Mouse (Mus musculus) heart, postnatal 0 days (tissue): Measurements from ENCODE around the gene Mier2.

ENCODE experiments used
- CTCF ChIP-seq: IDR thresholded peaks from 2 replicates; pipeline ENCODE4 v1.5.1; 2016; ENCODE audit warnings: antibody characterized with exemption, control low read depth, low read depth
- EP300 ChIP-seq: IDR thresholded peaks from 2 replicates; pipeline ENCODE4 v1.6.1; 2016; ENCODE audit warnings: antibody characterized with exemption, low read depth

DNA sequence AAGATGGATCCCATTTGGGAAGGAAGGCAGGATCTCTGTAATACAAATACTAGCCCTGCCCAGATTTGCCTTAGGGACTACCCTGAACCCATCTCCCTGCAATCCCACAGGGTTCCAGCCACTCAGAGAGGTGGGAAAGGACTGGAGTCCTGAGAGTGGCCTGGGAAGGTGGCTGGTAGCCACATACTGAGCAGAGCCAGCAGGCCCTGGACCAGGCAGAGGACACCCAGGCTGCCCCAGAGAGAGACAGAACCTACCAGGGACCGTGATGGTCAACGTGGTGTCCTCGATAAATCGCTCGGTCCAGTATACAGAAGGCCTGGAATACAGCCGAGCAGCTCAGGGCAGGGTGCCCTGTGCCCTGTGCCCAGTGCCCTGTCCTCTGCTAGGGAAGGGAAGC lies 30.1 kb upstream of the Mier2 start:
- TF ChIP-seq EP300 (no peak), CTCF (no peak)
